Mouse (Mus musculus) heart, postnatal 0 days (tissue): ENCODE data around the gene Zcchc18.

Source experiments
- CTCF ChIP-seq: IDR thresholded peaks from 2 replicates; pipeline ENCODE4 v1.5.1; 2016; ENCODE audit warnings: antibody characterized with exemption, control low read depth, low read depth
- EP300 ChIP-seq: IDR thresholded peaks from 2 replicates; pipeline ENCODE4 v1.6.1; 2016; ENCODE audit warnings: antibody characterized with exemption, low read depth

GRCm38 (mm10) chrX:137038000-137038483, 45.1 kb downstream of the Zcchc18 start, which contains the start of gene Slc25a53:
- TF ChIP-seq CTCF, result no peak
- TF ChIP-seq EP300, result peak; percentile 61
